Mouse (Mus musculus) cerebellum, adult 9-10 months (tissue): Measurements from ENCODE around the gene Tex38.

Experiments used
- DNase-seq: peaks from one replicate; pipeline ENCODE4 v3.0.0; 2022

Gene Tex38

GRCm38 (mm10) chr4:115780918-115781317 lies at the start of gene Tex38:
Gene Tex38 (minus strand): TSS chr4:115781018.
- no peak for DNase-seq

GRCm38 (mm10) chr4:115830491-115830890 lies 49.7 kb upstream of the Tex38 start:
- no peak for DNase-seq

- peak; percentile 56 for DNase-seq
These were observed 47.7 kb upstream of the Tex38 start for GRCm38 (mm10) chr4:115828572-115828902.

- DNase-seq = peak; percentile 62
These were observed 47.2 kb upstream of the Tex38 start, which contains the start of gene Mob3c for GRCm38 (mm10) chr4:115827888-115828571. Gene Mob3c (plus strand): TSS chr4:115828092.

- DNase-seq = no peak
These were observed 46.7 kb upstream of the Tex38 start for GRCm38 (mm10) chr4:115827535-115827887.

GRCm38 (mm10) chr4:115827066-115827465 lies 46.2 kb upstream of the Tex38 start:
- no peak for DNase-seq

- DNase-seq = no peak
These were observed 44.5 kb upstream of the Tex38 start for GRCm38 (mm10) chr4:115825271-115825670.

GRCm38 (mm10) chr4:115824178-115824577 lies 43.4 kb upstream of the Tex38 start:
- no peak for DNase-seq

GRCm38 (mm10) chr4:115821928-115822327 lies 41.1 kb upstream of the Tex38 start:
- no peak for DNase-seq

- DNase-seq = no peak
These were observed 40.6 kb upstream of the Tex38 start for GRCm38 (mm10) chr4:115821431-115821830.

GRCm38 (mm10) chr4:115820944-115821343 lies 40.1 kb upstream of the Tex38 start:
- no peak for DNase-seq

GRCm38 (mm10) chr4:115820199-115820598 lies 39.4 kb upstream of the Tex38 start:
- DNase-seq = no peak

GRCm38 (mm10) chr4:115815606-115816005 lies 34.8 kb upstream of the Tex38 start:
- no peak for DNase-seq

GRCm38 (mm10) chr4:115812326-115812725 lies 31.5 kb upstream of the Tex38 start:
- no peak for DNase-seq

GRCm38 (mm10) chr4:115799981-115800380 lies 19.2 kb upstream of the Tex38 start:
- no peak for DNase-seq

GRCm38 (mm10) chr4:115795360-115795759 lies 14.5 kb upstream of the Tex38 start:
- DNase-seq = no peak

GRCm38 (mm10) chr4:115790864-115791263 lies 10.0 kb upstream of the Tex38 start:
- DNase-seq = no peak

GRCm38 (mm10) chr4:115785511-115786034 lies 4.8 kb upstream of the Tex38 start:
- peak; percentile 39 for DNase-seq

GRCm38 (mm10) chr4:115784769-115785510 lies 4.1 kb upstream of the Tex38 start, which contains the start of gene Atpaf1:
Gene Atpaf1 (plus strand): TSS chr4:115784812.
- DNase-seq = peak; percentile 76

- no peak for DNase-seq
These were observed 1.4 kb upstream of the Tex38 start for GRCm38 (mm10) chr4:115782026-115782805.

GRCm38 (mm10) chr4:115780269-115780668 lies 549 bp downstream of the Tex38 start:
- no peak for DNase-seq

- no peak for DNase-seq
These were observed 3.2 kb downstream of the Tex38 start for GRCm38 (mm10) chr4:115777627-115778026.

GRCm38 (mm10) chr4:115775056-115775455 lies 5.8 kb downstream of the Tex38 start:
- DNase-seq = no peak
